Mouse (Mus musculus): Measurements from ENCODE around the gene Fen1. TPM values are rescaled to one million over a fixed set of nuclear protein-coding genes. Genes with fewer than 3 reads are reported as not detected.
"Not testable (repeated sequence)": the region's sequence is repeated elsewhere in the genome, so short reads cannot be mapped to it uniquely, and the experiment has no call there.

The Fen1 gene
- polyA plus RNA-seq, 1 experiment = 31.2 TPM

DNA sequence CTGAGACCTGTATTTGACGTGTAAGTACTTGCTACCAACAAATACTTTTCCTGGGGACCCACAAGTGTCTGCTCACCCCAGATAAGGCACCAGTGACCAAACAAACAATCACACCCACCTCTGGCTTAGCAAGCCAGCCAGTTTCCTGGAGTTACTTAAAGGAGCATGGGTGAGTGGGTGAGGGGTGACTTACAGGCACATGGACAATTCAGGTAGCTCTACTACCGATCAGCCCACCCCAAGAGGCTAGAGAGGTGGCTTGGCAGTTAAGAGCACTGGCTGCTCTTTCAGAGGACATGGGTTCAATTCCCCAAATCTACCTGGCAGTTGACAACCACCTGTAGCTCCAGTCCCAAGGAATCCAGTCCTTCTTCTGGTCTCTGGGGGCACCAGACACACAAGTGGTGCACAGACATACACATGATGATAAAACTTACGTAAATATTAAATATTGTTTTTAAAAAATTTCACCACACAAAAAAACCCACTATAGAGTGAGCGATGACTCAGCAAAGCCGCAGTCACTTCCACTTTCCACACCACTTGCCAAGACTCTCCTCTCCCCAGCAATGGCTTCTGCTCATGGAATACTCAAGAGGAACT is 30.8 kb downstream of the Fen1 start:
- H3K4me1 ChIP-seq (ENCODE audit: control insufficient read depth, insufficient read depth, low read length) = peaks cover 42% of the 10 kb centered on the region
- TF ChIP-seq CTCF (IDR thresholded peaks at IDR 0.05; ENCODE audit: low read depth, low read length) = no peak; the same call in 1 of the 2 replicates
- no peak for TF ChIP-seq POLR2A (IDR thresholded peaks at IDR 0.05; ENCODE audit: borderline replicate concordance, low read depth, low read length)
- peak overlapping the region; percentile 98 for H3K27ac ChIP-seq (ENCODE audit: insufficient read depth, low read depth, low read length)
- H3K4me3 ChIP-seq (ENCODE audit: insufficient read depth, low read length) = peak overlapping the region; percentile 32

DNA sequence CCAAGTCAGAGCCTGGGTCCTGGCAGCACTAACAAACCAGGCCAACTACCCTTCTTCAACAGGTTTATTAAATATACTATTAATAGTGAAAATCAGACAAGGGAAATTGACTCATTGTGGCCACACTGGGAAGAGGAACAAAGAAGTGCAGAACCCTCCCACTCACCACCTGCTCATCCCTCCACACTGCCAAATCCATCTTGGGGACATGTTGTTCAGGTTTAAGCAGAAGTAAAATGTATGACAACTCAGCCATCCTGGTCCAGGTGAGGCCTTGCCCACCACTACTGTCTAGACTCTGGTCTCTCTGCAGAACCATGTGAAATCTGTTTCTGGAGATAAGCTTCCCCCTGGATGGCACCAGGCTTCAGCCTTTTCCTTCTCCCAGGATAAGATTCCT is 32.1 kb downstream of the Fen1 start:
- H3K4me3 ChIP-seq (ENCODE audit: insufficient read depth, low read length) = no peak overlapping the region
- peaks cover 37% of the 10 kb centered on the region for H3K4me1 ChIP-seq (ENCODE audit: control insufficient read depth, insufficient read depth, low read length)
- peak overlapping the region; percentile 69 for H3K27ac ChIP-seq (ENCODE audit: insufficient read depth, low read depth, low read length)
- TF ChIP-seq CTCF (IDR thresholded peaks at IDR 0.05; ENCODE audit: low read depth, low read length) (no peak), POLR2A (IDR thresholded peaks at IDR 0.05; ENCODE audit: borderline replicate concordance, low read depth, low read length) (no peak)

DNA sequence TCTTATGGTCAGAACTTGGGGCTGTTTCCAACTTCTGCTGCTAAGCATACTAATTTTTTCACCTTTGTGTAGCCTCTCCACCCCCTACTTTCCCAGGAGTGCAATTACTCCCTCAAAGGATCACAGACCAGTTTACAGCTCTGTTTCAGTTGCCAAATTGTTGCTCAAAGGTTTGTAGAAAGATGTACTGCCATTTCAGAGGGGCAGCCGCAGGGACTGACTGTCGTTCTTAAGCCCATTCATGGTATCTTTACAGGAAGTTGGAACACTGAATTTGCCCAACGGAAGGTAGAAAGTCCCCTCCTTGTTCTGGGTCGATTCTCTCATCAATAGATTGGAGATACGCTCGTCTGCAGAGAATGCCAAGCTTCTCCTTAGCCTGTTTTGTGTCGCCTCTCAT is 32.6 kb downstream of the Fen1 start:
- H3K4me3 ChIP-seq (ENCODE audit: insufficient read depth, low read length) = no peak overlapping the region
- H3K4me1 ChIP-seq (ENCODE audit: control insufficient read depth, insufficient read depth, low read length) = peaks cover 36% of the 10 kb centered on the region
- no peak for TF ChIP-seq CTCF (IDR thresholded peaks at IDR 0.05; ENCODE audit: low read depth, low read length)
- TF ChIP-seq POLR2A (IDR thresholded peaks at IDR 0.05; ENCODE audit: borderline replicate concordance, low read depth, low read length) = no peak
- H3K27ac ChIP-seq (ENCODE audit: insufficient read depth, low read depth, low read length) = peak overlapping the region; percentile 69

DNA sequence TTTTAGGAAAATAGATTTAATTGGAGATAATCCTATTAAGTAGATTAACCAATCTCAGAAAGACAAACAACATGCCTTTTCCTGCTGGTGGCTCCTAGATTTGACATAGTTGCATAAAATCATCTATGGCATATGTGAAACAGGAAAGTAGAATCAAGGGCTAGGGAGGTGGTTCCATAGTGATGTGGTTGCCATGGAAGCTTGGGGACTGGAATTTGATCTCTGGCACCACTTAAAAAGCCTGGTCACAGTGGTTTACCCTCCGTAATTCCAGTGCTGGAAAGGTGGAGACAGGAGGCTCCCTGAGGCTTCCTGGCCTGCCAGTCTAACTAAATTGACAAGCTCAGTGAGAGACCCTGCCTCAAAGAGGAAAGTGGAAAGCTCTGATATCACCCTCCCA is 33.5 kb downstream of the Fen1 start:
- peaks cover 38% of the 10 kb centered on the region for H3K4me1 ChIP-seq (ENCODE audit: control insufficient read depth, insufficient read depth, low read length)

DNA sequence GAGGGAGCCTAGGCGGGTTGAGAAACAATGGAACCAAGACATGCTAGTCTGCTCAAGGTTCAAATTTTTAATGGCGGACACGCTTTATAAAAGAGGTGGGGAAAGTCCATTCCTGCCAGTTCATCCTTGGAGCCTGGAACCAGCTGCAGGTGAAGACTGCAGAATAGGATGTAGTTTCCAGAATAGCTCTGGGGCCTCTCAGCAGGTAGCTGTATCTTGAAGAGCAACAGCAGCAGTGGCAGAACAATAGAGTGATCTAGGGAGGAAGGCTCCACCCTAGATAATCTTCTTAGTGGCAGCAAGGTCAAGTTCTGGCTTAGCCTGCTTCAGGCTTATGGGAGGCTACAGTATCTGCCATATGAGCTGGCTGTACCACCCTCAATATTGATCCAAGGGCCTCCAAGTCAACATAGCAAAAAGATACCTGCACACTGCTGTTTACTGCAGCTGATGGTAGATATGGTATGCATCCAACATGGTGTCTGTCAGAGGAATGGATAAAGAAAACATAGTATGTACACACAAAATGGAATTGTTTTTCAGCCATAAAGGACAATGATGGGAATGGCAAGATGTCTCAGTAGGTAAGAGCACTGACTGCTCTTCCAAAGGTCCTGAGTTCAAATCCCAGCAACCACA is 34.2 kb downstream of the Fen1 start:
- not testable (repeated sequence) for H3K4me3 ChIP-seq (ENCODE audit: insufficient read depth, low read length); H3K27ac ChIP-seq (ENCODE audit: insufficient read depth, low read depth, low read length)
- H3K4me1 ChIP-seq (ENCODE audit: control insufficient read depth, insufficient read depth, low read length) = peaks cover 34% of the 10 kb centered on the region

More for the DNA sequence above, 33.5 kb downstream of the Fen1 start:
- Histone ChIP-seq H3K27ac (ENCODE audit: insufficient read depth, low read depth, low read length) (no peak overlapping the region), H3K4me3 (ENCODE audit: insufficient read depth, low read length) (no peak overlapping the region)
- TF ChIP-seq CTCF (IDR thresholded peaks at IDR 0.05; ENCODE audit: low read depth, low read length) = no peak
- no peak for TF ChIP-seq POLR2A (IDR thresholded peaks at IDR 0.05; ENCODE audit: borderline replicate concordance, low read depth, low read length)

DNA sequence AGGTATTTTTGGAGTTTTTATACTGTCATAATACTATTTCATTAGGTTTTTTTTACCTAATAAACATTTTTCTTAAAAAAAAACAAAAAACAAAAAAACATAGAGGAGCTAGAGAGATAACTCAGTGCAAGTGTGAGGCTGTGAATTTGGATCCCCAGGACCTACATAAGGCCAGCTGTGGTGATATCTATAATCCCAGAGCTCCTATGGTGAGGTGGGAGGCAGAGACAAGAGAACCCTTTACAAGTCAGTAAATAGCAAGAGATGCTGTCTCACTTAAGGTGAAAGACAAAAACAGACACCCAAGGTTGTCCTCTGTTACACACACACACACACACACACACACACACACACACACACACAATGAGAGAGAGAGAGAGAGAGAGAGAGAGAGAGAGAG is 34.8 kb downstream of the Fen1 start:
- H3K4me1 ChIP-seq (ENCODE audit: control insufficient read depth, insufficient read depth, low read length) = peaks cover 33% of the 10 kb centered on the region
- TF ChIP-seq POLR2A (IDR thresholded peaks at IDR 0.05; ENCODE audit: borderline replicate concordance, low read depth, low read length) (no peak), CTCF (IDR thresholded peaks at IDR 0.05; ENCODE audit: low read depth, low read length) (no peak)
- H3K4me3 ChIP-seq (ENCODE audit: insufficient read depth, low read length) = no peak overlapping the region
- H3K27ac ChIP-seq (ENCODE audit: insufficient read depth, low read depth, low read length) = no peak overlapping the region

DNA sequence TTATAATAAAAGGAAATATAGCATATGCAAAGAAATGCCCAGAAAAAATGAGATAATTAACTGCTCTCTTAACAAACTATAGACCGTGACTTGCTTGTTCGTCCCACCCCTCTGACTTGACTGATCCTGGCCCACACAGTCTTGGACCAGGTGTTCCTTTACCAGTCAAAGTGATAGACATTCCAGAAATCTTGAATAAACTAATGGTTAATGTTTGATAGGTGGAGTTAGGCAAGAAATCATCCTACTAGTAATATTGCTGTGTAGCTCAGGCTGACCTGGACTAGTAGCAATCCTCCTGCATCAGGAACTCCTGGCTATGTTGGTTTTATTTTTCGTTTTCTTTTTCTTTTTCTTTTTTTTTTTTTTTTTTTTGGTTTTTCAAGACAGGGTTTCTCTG is 35.5 kb downstream of the Fen1 start:
- Histone ChIP-seq H3K4me1 (ENCODE audit: control insufficient read depth, insufficient read depth, low read length) (peaks cover 35% of the 10 kb centered on the region), H3K27ac (ENCODE audit: insufficient read depth, low read depth, low read length) (no peak overlapping the region), H3K4me3 (ENCODE audit: insufficient read depth, low read length) (no peak overlapping the region)
- no peak for TF ChIP-seq POLR2A (IDR thresholded peaks at IDR 0.05; ENCODE audit: borderline replicate concordance, low read depth, low read length)

DNA sequence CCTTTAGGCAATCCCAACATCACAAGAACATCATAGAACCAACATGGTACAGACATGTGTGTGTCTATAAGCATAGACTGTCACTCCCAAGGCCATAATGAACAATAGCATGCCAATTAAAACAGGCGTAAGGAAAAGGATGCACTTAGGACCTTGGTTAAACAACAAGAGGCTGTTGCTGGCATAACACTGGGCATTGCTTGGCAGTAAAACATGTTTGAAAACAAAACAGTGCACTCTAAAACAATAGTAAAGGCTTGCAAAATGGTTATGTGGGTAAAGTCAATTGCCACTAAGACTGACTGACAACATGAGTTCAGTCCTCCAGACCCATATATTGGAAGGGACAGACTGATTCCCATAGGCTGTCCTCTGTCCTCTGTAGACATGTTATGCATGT is 36.0 kb downstream of the Fen1 start:
- Histone ChIP-seq H3K4me3 (ENCODE audit: insufficient read depth, low read length) (no peak overlapping the region), H3K4me1 (ENCODE audit: control insufficient read depth, insufficient read depth, low read length) (peaks cover 31% of the 10 kb centered on the region), H3K27ac (ENCODE audit: insufficient read depth, low read depth, low read length) (no peak overlapping the region)
- TF ChIP-seq CTCF (IDR thresholded peaks at IDR 0.05; ENCODE audit: low read depth, low read length) = no peak
- TF ChIP-seq POLR2A (IDR thresholded peaks at IDR 0.05; ENCODE audit: borderline replicate concordance, low read depth, low read length) = no peak

DNA sequence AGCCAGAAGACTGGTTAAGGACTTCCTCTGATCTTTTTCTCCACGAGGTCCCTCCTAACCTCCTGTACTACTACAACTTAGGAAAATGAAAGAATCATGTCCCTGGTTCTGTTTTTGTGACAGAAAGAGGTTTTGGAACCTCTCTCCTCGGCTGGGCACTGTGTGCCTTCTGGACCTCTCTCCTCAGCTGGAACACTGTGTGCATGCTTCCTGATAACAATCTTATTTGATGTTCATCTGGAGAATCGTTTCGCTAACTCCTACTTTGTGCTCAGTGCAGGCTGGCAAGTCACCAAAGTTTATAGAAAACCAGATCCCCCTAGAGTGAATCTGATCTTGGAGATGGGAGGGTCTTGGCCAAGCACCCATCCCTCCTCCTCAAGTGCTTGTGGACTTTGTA is 36.9 kb downstream of the Fen1 start:
- Histone ChIP-seq H3K27ac (ENCODE audit: insufficient read depth, low read depth, low read length) (no peak overlapping the region), H3K4me1 (ENCODE audit: control insufficient read depth, insufficient read depth, low read length) (peaks cover 24% of the 10 kb centered on the region), H3K4me3 (ENCODE audit: insufficient read depth, low read length) (no peak overlapping the region)
- no peak for TF ChIP-seq POLR2A (IDR thresholded peaks at IDR 0.05; ENCODE audit: borderline replicate concordance, low read depth, low read length)
- no peak for TF ChIP-seq CTCF (IDR thresholded peaks at IDR 0.05; ENCODE audit: low read depth, low read length)

DNA sequence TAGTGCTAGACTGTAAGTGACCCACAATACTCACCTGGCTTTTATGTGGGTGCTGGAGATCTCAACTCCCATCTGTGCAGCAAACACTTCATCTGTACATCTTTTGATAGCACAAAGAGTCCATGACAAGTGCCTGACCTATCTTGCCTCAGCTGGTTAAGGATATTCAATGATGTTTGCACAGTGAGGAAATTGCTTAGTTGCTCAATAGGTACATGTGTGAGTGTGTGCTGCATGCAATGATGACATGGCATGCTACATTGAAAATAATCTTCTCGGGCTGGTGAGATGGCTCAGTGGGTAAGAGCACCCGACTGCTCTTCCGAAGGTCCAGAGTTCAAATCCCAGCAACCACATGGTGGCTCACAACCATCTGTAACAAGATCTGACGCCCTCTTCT is 38.0 kb downstream of the Fen1 start:
- H3K4me1 ChIP-seq (ENCODE audit: control insufficient read depth, insufficient read depth, low read length) = peaks cover 14% of the 10 kb centered on the region
- H3K4me3 ChIP-seq (ENCODE audit: insufficient read depth, low read length); H3K27ac ChIP-seq (ENCODE audit: insufficient read depth, low read depth, low read length): not testable (repeated sequence)

DNA sequence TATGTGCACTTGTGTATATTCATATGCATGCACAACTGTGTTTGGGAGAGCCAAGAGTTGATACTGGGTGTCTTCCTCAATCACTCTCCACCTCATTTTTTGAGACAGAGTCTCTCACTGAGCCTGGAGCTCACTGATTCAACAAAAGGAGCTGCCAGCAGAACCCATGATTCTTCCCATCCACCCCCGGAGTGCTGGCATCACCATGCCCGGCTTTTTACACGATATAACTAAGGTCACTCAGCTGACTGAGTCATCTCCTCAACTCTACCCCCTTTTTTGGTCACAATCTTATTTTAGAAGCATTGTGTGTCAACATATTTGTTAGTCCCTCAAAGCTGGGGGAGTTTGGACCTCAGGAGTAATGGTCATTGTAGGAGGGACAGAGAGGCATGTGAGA is 40.1 kb downstream of the Fen1 start:
- H3K27ac ChIP-seq (ENCODE audit: insufficient read depth, low read depth, low read length) = no peak overlapping the region
- H3K4me1 ChIP-seq (ENCODE audit: control insufficient read depth, insufficient read depth, low read length) = peaks cover 9% of the 10 kb centered on the region
- no peak overlapping the region for H3K4me3 ChIP-seq (ENCODE audit: insufficient read depth, low read length)
- TF ChIP-seq POLR2A (IDR thresholded peaks at IDR 0.05; ENCODE audit: borderline replicate concordance, low read depth, low read length) (no peak), CTCF (IDR thresholded peaks at IDR 0.05; ENCODE audit: low read depth, low read length) (no peak)

Data from bone marrow macrophage, adult 2 months (primary cell).